Mouse (Mus musculus) thymus, postnatal 36 days (tissue): ENCODE data around the gene S1pr4.

Experiments
- DNase-seq, 2 experiments: peaks; one replicate each; pipeline ENCODE4 v3.0.0; 2022; ENCODE audit warnings: mixed read lengths in 2 of 2

S1pr4 gene

DNA sequence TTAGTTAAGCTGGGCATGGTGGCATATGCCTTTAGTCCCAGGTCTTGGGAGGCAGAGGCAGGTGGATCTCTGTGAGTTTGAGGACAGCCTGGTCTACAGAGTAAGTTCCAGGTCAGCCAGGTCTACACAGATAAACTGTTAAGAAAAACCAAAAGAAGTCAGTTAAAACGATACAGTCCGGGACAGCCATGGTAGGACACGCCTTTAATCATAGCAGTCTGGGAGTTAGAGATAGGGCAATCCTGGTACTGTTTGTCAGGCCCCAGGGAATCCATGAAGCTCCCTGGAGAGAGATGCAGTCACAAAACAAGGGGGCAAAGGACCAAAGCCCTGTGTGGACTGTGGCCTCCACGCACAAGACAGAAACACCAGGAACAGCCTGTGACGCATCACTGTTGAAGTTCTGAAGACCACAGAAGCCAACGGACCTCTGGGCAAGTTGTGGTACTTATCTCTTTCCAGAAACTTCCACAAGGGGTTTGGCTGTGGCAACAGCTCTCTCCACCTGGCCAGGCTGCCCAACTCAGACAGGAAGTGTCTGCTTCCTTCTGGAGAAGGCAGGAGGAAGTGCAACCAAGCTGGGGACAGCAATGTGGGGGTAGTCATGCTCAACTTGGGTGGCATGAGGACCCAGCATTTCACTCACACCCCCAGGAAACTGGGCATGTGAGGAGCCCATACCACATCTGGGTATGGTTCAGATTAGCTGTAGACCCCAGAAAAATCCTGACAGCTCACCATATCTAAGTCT is 19.5 kb upstream of the S1pr4 start:
- DNase-seq: no peak

DNA sequence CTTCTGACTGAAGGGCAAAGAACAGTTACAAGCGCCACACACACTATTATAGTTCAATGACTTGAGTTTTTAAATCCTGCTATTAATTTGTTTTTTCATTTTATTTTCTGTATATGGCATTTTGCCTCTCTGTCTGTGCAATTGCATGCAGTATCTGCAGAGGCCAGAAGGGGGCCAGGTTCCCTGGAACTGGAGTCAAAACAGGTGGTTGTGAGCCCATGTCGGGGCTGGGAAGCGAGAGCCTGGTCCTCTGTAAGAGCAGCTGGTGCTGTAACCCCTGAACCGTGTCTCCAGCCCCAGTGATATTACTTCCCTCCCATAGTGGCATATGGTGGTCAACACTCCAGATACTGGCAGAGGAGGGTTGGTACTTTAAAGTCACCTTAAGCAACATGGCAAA is 18.6 kb upstream of the S1pr4 start:
- peak; percentile 79 to 82 for DNase-seq

DNA sequence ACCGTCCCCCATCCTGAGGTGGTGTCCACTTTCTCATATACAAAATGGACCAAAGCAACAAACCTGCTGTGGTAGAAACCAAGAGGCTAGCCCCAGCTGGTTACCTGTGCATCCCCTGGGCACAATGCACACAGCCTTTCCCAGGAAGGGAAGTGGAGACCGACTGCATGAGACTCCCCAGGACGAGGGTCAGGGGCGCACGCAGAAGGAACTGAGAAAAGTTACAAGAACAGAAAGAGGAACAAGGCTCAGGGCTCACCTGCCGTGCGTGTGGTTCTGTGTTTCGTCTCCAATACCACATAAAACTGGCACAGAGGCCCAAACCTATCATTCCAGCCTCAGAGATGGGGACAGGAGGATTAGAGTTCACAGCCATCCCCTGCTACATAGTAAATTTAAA is 17.3 kb upstream of the S1pr4 start:
- DNase-seq: no peak

DNA sequence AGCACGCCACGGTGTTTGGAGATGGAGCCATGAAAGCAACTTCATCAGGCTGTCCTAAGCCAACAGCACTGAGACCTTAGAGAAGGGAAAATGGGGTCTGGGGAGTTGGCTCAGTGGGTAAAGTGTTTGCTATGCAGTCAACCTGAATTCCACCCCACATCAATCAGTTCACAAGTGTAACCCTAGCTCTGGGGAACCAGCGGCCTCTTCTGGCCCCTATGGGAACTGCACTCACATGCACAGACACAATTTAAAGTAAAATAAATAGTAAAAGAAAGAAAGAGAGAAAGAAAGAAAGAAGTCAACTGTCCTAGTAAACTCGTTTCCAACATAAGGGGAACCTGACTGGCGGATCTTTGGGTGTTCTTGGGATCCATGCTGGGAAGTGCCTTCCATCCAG is 13.9 kb upstream of the S1pr4 start:
- no peak for DNase-seq

DNA sequence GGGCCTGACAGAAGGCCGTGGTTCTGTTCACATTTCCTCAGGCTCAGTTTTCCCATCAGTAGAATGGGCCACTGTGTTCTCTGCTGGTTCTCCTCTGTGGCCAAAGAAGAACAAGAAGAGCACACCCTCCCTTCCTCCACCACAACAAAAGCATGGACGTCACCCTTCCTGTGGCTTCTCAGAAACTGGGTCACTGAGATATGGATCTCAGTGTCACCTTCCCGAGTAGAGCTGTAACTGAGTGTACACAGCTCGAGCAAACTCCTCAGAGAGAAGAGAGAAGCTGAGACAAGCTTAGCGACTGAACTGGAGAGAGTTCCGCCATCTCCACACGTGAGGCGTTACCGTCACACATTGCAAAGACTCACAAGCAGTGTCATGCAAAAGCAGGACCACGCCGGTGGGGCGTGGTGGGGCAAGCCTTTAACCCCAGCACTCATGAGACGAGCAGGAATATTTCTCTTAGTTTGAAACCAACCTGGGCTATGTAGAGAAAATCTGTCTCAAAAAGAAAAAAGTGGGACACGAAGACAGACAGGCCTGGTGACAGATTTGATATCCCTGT is 10.4 kb upstream of the S1pr4 start:
- no peak for DNase-seq

DNA sequence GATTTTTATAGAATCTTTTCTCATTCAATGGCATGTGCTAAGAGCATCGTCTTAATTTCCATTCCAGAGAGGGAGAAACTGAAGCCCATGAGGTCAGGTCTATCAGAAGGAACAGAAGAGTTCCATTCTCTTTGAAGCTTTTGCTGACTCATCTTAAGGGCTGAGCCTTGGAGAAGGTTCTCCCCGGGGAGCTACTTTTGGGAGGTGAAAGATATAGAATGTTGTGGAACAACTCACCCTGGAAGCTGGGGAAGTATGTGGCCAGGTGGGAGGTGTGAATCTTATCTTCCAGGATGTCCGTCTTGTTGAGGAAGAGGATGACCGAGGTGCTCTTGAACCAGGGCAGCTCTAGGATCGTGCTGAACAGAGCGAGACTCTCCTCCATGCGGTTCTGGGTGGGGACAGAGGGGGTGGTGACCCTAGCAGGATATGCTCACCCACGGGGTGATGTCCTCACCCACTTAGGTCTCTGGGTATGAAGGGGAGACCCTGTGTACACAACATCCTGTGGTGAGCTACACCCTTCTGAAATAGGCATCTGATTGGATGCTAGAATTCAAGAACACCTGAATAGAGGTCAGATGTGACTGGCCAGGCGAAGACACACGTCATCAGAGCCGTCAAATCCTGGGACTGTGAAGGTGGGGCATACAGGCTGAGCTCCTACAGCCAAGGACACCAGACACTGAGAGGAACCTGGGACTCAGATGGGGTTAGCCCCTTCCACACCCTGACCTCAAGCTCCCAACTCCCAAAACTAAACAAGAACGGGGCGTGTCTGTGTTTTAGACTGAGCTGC is 8.0 kb upstream of the S1pr4 start:
- no peak for DNase-seq

DNA sequence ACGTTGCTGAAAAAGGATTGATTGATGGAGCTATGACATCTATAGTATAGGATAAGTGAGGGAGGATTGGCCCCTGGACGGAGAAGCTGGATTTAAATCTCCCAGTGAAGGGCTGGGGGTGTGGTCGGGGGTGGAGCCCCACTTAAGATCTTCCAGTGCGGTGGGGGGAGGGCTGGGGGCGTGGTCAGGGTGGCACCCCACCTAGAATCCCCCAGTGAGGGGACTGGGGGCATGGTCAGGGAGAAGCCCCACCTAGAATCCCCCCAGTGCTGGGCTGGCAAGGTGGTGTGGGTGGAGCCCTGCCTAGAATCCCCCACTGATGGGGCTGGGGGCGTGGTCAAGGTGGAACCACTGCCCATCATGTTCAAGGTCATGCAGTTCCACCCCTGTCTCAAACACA is 7.2 kb upstream of the S1pr4 start:
- no peak for DNase-seq

DNA sequence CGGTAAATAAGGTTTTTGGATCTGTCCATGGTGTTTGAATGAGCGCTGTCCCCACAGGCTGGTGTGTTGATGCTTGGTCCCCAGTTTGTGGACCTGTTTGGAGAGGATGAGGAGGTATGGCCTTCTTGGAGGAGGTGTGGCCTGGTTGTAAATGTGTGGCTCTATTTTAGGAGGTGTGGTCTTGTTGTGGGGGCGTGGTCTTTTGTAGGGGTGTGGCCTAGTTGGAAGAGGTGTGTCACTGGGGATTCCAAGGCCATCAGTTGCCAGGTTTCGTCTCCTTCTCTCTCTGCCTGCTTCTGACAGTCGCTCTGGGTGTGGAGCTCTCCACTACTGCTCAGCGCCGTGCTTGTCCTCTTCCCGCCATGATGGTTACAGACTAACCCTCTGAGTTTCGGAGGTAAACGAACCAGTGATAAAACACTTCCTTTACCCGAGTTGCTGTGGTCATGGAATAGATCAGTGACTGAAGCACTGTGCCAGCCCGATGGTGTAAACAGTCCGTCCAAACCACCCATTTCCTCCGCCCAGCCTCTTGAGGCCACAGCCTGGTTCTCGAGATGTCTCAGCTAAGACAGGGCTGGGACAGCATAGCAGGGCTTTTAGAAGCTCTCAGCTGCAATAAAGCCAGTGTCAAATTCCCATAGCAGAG is 5.2 kb upstream of the S1pr4 start:
- no peak for DNase-seq

DNA sequence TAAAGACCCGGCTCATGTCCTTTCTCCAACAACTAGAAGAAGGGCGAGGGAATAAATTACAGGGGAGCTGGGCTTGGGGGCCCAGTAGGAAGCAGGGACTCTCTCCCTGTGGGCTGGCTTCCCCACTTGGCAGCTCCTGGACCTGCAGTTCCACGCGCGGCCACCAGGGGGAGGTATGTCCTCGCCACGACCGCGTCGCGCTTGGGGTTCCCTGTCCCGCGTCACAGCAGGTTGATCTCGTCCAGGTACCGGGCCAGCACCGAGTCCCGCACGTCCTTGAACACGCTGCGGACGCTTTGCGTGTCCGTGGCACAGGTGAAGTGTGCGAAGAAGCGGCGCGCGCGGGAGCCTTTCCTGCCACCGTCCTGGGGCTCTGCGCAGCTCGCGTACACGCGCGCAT is 2.7 kb upstream of the S1pr4 start:
- peak; percentile 86 to 91 for DNase-seq

DNA sequence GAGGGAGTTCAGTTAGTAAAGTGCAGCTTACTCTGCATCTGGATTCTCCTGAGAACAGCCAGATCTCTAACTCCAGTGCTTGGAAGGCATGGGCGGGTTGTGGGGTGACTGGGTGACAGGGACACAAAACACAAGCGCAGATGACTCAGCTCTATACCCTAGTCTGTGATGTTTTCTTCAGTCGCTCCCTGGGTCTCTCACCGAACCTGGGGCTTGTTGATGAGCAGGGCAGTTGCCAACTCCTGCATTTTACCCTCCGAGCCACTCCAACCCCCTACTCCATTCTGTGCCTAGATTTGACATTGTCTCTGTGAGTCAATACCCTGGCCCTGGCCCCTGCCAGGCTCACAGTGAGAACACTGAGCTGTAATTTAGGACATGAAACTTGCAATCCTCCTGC is 1.9 kb upstream of the S1pr4 start:
- DNase-seq: no peak

DNA sequence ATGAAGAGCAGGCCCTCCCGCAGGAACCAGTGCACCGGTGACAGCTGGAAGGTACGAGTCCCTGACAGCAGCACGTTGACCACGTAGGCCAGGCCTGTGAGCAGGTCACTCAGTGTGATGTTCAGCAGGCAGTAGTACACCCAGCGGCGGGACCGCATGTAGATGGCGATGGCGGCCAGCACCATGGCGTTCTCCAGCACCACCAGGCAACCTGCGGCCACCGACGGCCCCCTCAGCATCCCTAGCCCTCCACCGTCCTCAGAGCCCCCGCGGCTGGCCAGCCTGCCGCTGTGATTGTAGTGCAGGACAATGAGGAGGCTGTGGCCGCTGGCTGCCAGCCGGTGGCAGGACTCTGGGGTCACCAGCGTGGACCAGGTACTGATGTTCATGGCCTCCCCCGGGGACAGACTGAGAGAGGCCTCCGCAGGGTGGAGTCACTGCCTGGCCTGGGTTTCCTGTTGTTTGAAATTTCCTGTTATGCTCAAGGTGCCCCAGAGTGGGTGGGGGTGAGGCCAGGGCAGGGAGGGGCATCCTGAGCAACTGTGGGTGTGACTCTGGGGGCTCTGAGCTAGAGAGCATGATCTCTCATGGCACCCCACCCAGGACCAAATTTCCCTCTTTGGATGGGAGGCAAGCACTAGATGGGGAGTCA is 556 bp downstream of the S1pr4 start:
- peak; percentile 82 to 89 for DNase-seq

DNA sequence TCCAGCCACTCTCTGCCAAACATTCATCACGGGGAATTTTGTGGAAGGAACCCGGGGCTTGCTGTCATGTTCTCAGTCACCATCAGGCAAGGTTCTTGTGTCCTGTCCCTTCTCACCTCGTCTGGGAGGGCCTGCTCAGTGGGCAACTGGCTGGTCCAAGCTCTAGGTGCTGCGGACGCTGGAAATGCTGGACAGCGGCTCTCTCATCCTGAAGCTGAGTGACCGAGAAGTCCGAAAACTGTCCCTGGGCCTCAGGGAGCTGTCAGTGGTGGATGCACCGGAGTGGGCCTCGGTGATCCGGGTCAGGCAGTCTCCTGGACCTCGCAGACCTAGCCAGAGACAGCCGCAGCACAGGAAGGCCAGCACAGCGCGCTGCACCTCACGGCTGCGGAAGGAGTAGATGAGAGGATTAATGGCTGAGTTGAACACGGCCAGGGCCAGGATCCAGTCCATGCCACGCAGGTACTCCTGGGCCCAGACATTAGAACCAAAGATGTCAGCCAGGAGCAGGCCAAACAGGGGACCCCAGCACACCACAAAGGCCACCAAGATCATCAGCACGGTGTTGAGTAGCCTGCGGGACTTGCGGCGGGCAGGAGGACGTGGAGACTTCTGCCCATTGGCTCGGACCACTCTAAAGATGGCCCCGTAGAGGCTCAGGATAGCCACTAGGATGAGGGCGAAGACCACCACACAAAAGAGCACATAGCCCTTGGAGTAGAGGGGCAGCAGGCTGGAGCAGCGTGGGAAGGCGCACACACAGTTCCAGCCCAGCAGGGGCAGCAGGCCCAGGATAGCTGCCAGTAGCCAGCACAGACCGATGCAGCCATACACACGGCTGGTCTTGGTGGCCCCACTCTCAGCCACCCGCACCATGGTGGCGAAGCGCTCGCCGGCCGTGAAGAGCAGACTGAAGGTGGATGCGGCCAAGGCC is 1.3 kb downstream of the S1pr4 start:
- DNase-seq: peak; percentile 35 to 56

DNA sequence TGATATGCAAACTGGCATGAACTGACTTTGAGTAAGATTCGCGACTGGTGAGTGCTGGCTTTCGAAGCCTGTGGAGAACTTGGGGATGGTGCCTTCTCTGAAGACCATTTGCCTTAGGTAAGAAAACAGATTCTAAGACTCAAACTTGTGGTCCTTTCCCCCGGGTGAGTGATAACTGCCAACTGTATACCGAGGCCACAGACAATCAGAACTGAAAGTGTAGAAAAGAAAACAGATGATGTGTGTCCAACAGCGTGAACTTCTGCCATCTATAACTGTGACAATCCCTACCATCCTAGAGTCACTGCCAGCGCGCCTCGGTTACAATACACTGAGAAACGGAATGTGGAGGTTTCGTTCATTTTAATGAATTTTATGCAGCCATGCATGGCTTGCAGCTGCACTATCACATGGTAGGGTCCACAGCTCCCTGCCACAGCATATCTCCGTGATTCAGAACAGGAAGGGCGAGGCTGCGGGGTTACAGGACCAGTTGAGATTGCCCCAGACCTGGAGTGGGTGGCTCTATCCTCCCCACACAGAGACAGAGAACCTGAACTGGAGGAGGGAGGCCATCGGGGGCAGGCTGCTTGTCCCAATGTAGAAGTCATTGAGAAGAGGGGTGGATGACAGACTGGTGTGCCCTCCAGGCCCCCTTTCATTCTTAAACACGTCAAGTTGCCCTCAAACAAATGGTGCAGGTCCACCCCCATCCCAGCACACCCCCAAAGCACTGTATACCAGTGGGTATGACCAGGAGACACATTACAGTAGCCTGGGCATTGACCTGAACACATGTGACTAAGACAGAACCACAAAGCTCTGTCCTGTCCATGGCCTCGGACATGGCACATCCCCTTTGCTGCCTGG is 2.3 kb downstream of the S1pr4 start:
- peak in 1 of 2 experiments; percentile 38 for DNase-seq

DNA sequence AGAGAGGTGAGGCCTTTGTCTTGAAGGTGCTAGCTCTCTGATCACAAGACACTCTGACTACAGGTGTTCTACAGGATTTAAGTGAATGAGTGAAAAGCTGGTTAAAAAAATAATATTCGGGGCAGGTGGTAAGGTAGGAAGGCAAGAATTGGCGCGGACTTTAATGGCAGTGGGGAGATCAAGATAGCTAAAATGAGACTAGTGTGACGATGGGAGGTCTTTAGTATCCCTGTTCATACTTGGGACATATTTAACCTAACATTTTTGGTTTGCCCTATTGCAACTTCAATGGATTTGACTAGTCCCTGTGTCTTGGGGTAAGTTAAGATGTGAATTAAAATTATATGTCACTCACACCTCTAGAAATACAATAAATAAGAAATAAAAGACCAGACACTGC is 3.0 kb downstream of the S1pr4 start:
- DNase-seq: no peak

DNA sequence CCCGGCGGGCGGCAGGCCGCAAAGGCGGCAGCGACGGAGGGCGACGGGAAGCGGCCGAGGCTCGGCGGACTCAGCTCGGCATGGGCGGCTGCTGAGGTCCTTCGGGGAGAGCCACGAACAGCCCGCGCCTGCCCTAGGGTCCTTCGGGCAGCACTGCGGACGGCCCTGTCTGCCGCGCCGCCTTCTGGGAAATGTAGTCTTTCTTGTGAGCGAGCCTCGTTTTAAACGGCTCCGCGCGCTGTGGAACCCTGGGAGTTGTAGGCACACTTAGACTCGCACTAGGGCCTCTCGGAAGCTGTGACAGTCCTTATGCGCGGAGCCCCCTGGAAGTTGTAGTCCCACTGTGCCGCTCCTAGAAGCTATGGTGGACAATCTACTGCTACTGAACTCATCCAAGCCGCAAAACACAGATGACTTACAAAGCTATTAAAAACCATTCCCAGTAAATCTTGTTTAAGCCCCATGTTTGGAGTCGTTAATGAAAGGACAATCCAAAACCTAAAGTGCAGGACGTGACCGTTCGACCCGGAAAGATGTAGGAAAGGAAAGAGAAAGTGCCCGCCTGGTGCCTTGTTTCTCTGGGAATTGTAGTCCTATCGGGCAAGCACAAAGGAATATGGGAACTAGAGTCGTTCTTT is 3.5 kb downstream of the S1pr4 start, which contains the start of gene Ncln:
Ncln (minus strand) TSS at position 129 of the 638 bp plus-strand sequence.
- DNase-seq: peak; percentile 97 to 98

DNA sequence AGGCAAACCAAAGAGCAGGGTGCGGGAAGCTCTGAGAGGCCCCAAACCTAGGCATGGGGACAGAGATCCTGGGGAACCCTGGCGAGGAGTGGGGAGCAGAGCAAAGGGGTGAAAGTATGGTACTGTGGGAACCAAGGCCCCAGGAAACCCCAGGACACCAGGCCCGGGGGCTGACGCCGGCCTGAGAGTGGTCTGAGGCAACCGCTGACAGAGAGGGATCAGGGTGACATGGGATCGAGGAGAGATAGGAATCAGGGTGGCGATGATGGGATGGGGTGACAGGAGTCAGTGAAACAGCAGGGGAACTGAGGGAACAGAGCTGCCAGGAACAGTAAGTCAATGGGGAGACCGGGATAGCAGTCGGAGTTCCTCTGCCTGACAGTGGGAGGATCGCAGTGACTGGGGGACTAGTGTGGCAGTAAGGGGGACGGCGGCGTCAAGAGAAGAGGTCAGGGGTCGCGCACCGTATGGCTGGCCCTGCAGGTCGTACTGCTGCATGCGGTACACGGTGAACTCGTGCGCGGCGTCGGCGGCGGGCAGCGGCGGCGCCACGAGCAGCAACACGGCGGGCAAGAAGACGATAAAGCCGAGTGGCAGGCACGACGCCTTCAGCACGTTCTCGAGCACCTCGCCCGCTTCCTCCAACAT is 4.2 kb downstream of the S1pr4 start:
- DNase-seq: peak in 1 of 2 experiments; percentile 45

DNA sequence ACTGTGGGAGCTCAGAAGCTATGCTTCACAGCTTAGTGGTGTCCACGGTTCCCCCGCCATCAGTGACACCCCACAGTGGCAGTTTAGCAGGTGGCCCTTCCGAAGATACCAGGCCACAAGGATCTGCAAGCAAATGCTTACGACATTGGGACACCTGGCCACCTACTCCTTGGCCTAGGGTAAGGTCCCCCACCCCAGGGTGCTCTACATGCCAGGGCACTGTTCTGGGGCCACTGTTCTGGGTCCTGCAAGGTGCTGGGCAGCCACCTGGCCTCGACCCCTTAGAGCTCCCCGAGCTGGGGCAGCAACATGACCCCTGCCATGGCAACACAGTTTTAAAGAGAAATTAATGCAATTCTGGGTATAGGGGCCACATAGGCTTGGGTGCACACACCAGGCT is 4.8 kb downstream of the S1pr4 start:
- DNase-seq: no peak

DNA sequence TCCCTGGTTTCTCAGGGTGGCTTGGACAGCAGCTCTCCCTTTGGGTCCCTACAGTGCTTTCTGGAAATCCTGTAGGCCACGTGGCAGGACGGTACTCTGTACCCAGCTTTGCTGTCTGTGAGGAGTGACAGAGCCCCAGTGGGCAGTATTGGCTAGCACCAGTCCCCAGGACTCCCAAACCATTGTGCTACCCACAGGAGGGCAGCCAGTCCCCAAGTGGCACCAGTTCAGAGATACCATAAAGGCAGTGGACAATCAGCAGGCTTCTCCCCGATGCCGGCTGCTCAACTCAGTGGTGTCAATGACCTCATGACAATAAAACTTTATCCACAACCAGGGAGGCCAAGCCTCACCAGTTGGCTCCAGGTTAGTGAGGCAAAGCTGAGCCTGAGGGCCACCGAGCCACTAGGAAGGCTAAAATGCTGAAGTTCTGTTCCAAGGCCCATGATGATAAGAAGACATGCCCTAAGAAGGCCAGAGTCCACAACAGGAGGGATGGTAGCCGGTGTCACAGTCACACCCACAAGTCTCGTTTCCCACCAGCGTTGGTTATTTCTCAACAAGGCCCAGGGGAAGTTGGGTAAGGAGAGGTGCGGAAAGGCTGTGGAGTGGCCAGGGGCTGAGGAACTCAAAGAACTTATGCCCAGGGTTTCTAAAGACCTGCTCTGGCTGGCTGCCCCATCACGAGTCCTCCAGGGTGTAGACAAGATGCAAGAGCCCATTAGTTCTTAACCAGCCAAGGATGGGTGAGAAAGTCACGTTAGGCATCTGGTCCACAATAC is 5.5 kb downstream of the S1pr4 start:
- DNase-seq: no peak
